ENCODE assay signal across 9 mouse cellular contexts in genomic region chr5:100860417-100861053, GRCm38 (mm10). TPM values are rescaled to one million over a fixed set of nuclear protein-coding genes. Genes with fewer than 3 reads are reported as not detected.
A peak's percentile ranks its signal among the peaks of the same experiment; 100 is the strongest.
DNase-seq lines count a peak whose midpoint lies in the region; ATAC-seq and TF ChIP-seq lines count a peak whose summit lies in the region.
"Had no signal": no experiment of that assay in that cellular context is flagged by ENCODE, and none has a peak within 500 bp of the region (broad histone marks: within the 10 kb centered on the region; RNA-seq: fewer than 3 reads in every experiment).

No protein-coding gene starts in this region.

- peak overlapping the region; percentile 34 for H3K4me2 ChIP-seq in heart, postnatal 0 days (ENCODE audit: low read depth, low read length)
- no peak overlapping the region for H3K4me2 ChIP-seq in liver, embryonic 16.5 days (ENCODE audit: low read depth, low read length)
- H3K4me2 ChIP-seq: hindbrain, embryonic 15.5 days had no signal

- no peaks in the 10 kb centered on the region for H3K27me3 ChIP-seq in heart, postnatal 0 days (ENCODE audit: control insufficient read depth, insufficient read depth, low read length)
- no peaks in the 10 kb centered on the region for H3K27me3 ChIP-seq in liver, embryonic 16.5 days (ENCODE audit: control insufficient read depth, insufficient read depth, low read depth, low read length)
- H3K27me3 ChIP-seq: hindbrain, embryonic 15.5 days had no signal

- peak; percentile 89 for ATAC-seq in heart, postnatal 0 days (ENCODE audit: insufficient read depth, low read depth)
- peak; percentile 93 for ATAC-seq in liver, embryonic 16.5 days (ENCODE audit: low read depth)

- TF ChIP-seq POLR2A in brain, embryonic 14.5 days (IDR thresholded peaks at IDR 0.05; ENCODE audit: borderline replicate concordance, extremely low read depth, insufficient read depth, insufficient read length, poor library complexity, severe bottlenecking): no peak

- 26% methylated on average over 12 of the region's 12 CpGs for WGBS in heart, postnatal 0 days
- 51% methylated on average over 12 of the region's 12 CpGs for WGBS in liver, embryonic 16.5 days (ENCODE audit: insufficient replicate concordance)

- peak; percentile 99 for TF ChIP-seq EP300 in heart, postnatal 0 days (IDR thresholded peaks at IDR 0.05; ENCODE audit: low read depth)

- no peak for TF ChIP-seq CTCF in brain, embryonic 14.5 days (IDR thresholded peaks at IDR 0.05; ENCODE audit: borderline replicate concordance, extremely low read depth, insufficient read depth, insufficient read length)
- TF ChIP-seq CTCF in heart, postnatal 0 days (IDR thresholded peaks at IDR 0.05; ENCODE audit: low read depth): no peak

- peak; percentile 95 for DNase-seq in 3T3-L1 (ENCODE audit: low read depth, low spot score)
- peak; percentile 15 for DNase-seq in brain, embryonic 14.5 days (ENCODE audit: low read depth)
- DNase-seq in heart, postnatal 0 days (ENCODE audit: low spot score): peak; percentile 84
- DNase-seq in frontal cortex, postnatal 25 days (ENCODE audit: low spot score in 2 of 2): no peak
- no peak for DNase-seq in retina, embryonic 14.5 days (ENCODE audit: low spot score)
- DNase-seq in left cerebral cortex, adult 18-20 months (ENCODE audit: low spot score in 2 of 2): no peak
- DNase-seq in urinary bladder, postnatal 10 days (ENCODE audit: low spot score): no peak

- no peaks in the 10 kb centered on the region for H3K9me3 ChIP-seq in heart, postnatal 0 days (replicated peaks; ENCODE audit: control insufficient read depth, low read length)
- H3K9me3 ChIP-seq in liver, embryonic 16.5 days (replicated peaks; ENCODE audit: control insufficient read depth, low read length): no peaks in the 10 kb centered on the region
- H3K9me3 ChIP-seq: hindbrain, embryonic 15.5 days had no signal

- H3K9ac ChIP-seq in heart, postnatal 0 days (replicated peaks; ENCODE audit: low read depth, low read length): no peak overlapping the region
- no peak overlapping the region for H3K9ac ChIP-seq in liver, embryonic 16.5 days (ENCODE audit: low read depth, low read length)
- H3K9ac ChIP-seq: hindbrain, embryonic 15.5 days had no signal

- H3K4me1 ChIP-seq in heart, postnatal 0 days (ENCODE audit: control insufficient read depth, insufficient read depth): peaks cover 38% of the 10 kb centered on the region
- peaks cover 5% of the 10 kb centered on the region for H3K4me1 ChIP-seq in liver, embryonic 16.5 days (ENCODE audit: control insufficient read depth, low read depth, low read length)
- H3K4me1 ChIP-seq: hindbrain, embryonic 15.5 days had no signal

- H3K36me3 ChIP-seq in heart, postnatal 0 days (replicated peaks; ENCODE audit: control insufficient read depth, insufficient read depth, low read length): no peaks in the 10 kb centered on the region
- H3K36me3 ChIP-seq in liver, embryonic 16.5 days (ENCODE audit: control insufficient read depth, insufficient read depth): no peaks in the 10 kb centered on the region
- H3K36me3 ChIP-seq: hindbrain, embryonic 15.5 days had no signal

- H3K4me3 ChIP-seq in heart, postnatal 0 days (ENCODE audit: low read depth, low read length): no peak overlapping the region
- no peak overlapping the region for H3K4me3 ChIP-seq in liver, embryonic 16.5 days (ENCODE audit: low read depth, low read length)
- H3K4me3 ChIP-seq: hindbrain, embryonic 15.5 days had no signal

- peak overlapping the region; percentile 88 for H3K27ac ChIP-seq in heart, postnatal 0 days (ENCODE audit: low read depth)
- H3K27ac ChIP-seq in liver, embryonic 16.5 days (ENCODE audit: low read length): peak overlapping the region; percentile 28
- H3K27ac ChIP-seq: hindbrain, embryonic 15.5 days had no signal

RNA-seq across cellular contexts. Expression of gene Gpat3, which starts 15.0 kb away (rescaled TPM):
- polyA plus RNA-seq in brain, embryonic 14.5 days (2012; rRNA removed): 0.14 and 0.40 TPM in 2 replicates
- 13.5 and 21.0 TPM in 2 replicates for total RNA-seq in heart, postnatal 0 days (2014; rRNA removed; ENCODE audit: low replicate concordance)
- polyA plus RNA-seq in heart, postnatal 0 days (2015; fragmentation: Nextera tagmentation; extraction: Ambion mirVana): 22.1 and 22.6 TPM in 2 replicates
- polyA plus RNA-seq in liver, embryonic 16.5 days (2015; fragmentation: Nextera tagmentation; extraction: Ambion mirVana): 4.9 and 5.0 TPM in 2 replicates
- total RNA-seq in left cerebral cortex, adult 18-20 months (2021): 1 to 10 TPM; 5.6 to 7.9 TPM

RNA-seq across cellular contexts. Expression of gene Abraxas1, which starts 39.8 kb away (rescaled TPM):
- 11.4 and 15.3 TPM in 2 replicates for polyA plus RNA-seq in brain, embryonic 14.5 days (2012; rRNA removed)
- 16.7 and 19.5 TPM in 2 replicates for total RNA-seq in heart, postnatal 0 days (2014; rRNA removed; ENCODE audit: low replicate concordance)
- polyA plus RNA-seq in heart, postnatal 0 days (2015; fragmentation: Nextera tagmentation; extraction: Ambion mirVana): 26.8 and 28.9 TPM in 2 replicates
- polyA plus RNA-seq in liver, embryonic 16.5 days (2015; fragmentation: Nextera tagmentation; extraction: Ambion mirVana): 13.2 and 13.4 TPM in 2 replicates
- 10 to 100 TPM in 1 of 2 experiments, 1 to 10 TPM in 1; 8.7 to 11.8 TPM for total RNA-seq in left cerebral cortex, adult 18-20 months (2021)

Comparison
In these comparisons a context has a peak if more than half of its experiments do, and no peak if none do; other contexts are left out.
1. DNase-seq: peak in 3T3-L1 (single experiment), brain, embryonic 14.5 days (single experiment) and heart, postnatal 0 days (single experiment); none in frontal cortex, postnatal 25 days (0 of 2), retina, embryonic 14.5 days (single experiment), left cerebral cortex, adult 18-20 months (0 of 2) and urinary bladder, postnatal 10 days (single experiment).